Mouse (Mus musculus) CD4-positive helper T cell, adult 2 months (primary cell): ENCODE measurements around the gene Ifi35.
"Not testable (repeated sequence)": the region's sequence is repeated elsewhere in the genome, so short reads cannot be mapped to it uniquely, and the experiment has no call there.

Source experiments
- DNase-seq: peaks from one replicate; pipeline ENCODE4 v3.0.0-alpha.2; 2012; ENCODE audit warnings: low read depth, missing footprints, low spot score

Gene Ifi35

GRCm38 (mm10) chr11:101448274-101448746, at the start of gene Ifi35:
Gene Ifi35 (plus strand): TSS chr11:101448407.
- DNase-seq = peak; percentile 91

DNA sequence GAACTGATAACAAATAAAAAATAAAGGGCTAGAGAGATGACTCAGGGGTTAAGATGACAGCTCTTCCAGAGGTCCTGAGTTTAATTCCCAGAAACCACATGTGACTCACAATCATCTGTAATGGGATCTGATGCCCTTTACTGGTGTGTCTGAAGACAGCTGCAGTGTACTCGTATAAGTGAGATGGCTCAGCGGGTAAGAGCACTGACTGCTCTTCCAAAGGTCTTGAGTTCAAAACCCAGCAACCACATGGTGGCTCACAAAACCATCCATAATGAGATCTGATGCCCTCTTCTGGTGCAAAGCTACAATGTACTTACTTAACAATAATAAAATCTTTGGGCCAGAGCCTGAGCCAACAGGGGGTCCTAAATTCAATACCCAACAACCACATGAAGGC, 32.9 kb upstream of the Ifi35 start:
- DNase-seq = no peak

DNA sequence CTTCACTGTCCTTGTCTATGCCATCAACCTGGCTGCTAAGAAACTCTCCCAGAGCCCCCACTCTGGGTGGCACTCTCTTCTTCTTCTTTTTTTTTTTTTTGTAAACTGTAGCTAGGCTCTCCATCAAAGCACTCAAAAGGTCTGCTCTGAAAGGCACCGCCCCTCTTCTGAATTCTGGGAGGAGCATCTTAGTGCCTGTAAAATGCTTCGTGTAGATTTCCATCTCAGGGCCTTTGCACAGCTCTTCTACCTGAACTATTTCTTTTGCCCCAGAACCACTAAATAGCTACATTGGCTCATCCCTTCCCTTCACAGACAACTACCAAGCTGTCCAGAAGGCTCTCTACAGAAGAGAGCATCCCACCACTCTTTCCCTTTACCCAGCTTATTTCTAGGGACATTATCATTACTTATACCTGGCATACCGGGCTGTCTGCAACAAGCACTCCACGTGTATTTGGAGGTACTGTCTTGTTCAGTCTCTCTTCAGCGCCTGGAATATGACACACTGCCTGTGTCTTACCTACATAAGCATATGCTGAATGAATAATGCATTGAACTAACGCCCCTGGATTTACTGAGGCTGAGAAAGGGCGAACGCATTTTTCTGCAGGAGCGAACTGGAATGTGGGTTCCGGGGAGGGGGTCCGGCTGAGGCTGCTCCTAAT, 31.6 kb upstream of the Ifi35 start:
- DNase-seq = peak; percentile 55

DNA sequence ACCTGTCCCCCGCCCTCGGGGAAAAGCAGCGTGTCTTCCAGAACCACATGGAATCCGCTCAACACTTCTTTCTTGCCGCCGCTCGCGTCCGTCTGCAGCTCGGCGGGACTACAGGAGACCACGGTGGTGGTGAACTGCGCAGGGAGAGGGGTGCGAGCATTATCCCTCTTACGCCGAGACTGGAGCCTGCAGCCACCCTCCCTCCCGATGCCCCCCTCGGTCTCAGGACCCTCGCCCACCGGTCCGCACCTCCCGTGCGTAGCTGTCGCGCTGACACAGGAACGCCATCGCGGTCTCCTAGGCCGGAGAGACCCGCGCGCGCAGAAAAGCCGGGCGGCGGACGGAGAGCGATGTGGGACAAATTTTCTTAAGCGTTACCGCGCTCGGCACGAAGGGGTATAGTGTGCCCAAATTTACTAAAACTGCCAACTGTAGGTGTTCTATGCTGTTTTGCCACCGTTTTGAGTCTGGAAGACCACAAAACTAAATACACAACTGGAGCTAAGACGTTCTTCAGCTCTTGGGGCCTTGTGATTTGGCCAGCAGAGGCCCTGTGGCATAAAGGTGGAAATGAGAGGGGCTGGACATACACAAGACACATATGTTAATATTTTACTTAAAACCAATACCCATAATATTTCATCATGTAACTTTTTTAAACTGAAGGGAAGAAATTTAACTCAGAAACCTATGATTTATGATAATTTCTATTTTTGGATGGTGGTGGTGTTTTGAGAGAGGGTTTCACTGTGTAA, 30.9 kb upstream of the Ifi35 start, which contains the start of gene Aarsd1:
Aarsd1 (minus strand) TSS at position 515 of the 755 bp plus-strand sequence.
- DNase-seq = peak; percentile 89

- no peak for DNase-seq
Measured at GRCm38 (mm10) chr11:101418991-101419390, 29.2 kb upstream of the Ifi35 start.

- no peak for DNase-seq
Measured at GRCm38 (mm10) chr11:101419610-101420009, 28.6 kb upstream of the Ifi35 start.

DNA sequence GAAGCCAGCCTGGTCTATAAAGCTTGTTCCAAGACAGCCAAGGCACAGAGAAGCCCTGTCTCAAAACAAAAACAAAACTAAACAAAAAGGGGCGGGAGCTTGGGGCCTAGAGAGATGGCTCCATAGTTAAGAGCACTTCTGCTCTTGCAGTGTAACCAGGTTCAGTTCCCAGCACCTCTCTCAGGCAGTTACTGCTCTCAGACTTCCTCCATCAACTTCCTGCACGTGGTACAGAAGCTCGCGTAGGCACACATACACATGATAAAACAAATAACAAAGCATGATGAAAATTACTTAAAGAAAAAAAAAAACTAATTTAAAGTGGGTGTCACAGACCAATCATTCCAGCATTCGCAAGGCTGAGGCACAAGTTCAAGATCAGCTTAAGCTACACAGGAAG, 28.1 kb upstream of the Ifi35 start:
- no peak for DNase-seq

- no peak for DNase-seq
Measured at GRCm38 (mm10) chr11:101424105-101424851, 23.9 kb upstream of the Ifi35 start, which contains the start of gene Gm27029. Gene Gm27029 (minus strand): TSS chr11:101424796.

- DNase-seq = peak; percentile 97
Measured at GRCm38 (mm10) chr11:101424925-101425813, 23.0 kb upstream of the Ifi35 start, which contains the start of the genes Rundc1 and Ptges3l. Gene Rundc1 (plus strand): TSS chr11:101425085. Gene Ptges3l (minus strand): TSS chr11:101425333.

- DNase-seq = no peak
Measured at GRCm38 (mm10) chr11:101426165-101426564, 22.0 kb upstream of the Ifi35 start.

GRCm38 (mm10) chr11:101431327-101431726, 16.9 kb upstream of the Ifi35 start:
- no peak for DNase-seq

DNA sequence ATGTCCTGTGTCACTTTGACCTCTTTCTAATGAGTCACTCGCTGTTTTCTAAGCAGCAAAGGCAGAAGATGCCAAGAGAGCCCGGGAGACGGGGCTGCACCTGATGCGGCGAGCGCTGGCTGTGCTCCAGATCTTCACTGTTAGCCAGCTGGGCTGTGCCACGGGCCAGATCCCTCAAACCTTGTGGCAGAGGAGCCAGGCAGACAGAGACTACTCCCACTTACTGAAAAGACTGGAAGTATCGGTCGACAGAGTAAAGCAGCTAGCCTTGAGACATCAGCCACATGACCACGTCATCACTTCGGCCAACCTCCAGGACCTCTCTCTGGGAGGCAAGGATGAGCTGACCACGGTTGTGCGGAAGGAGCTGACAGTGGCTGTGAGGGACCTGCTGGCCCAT, 14.8 kb upstream of the Ifi35 start:
- DNase-seq = no peak

GRCm38 (mm10) chr11:101435831-101436230, 12.4 kb upstream of the Ifi35 start:
- DNase-seq = no peak

GRCm38 (mm10) chr11:101436916-101437315, 11.3 kb upstream of the Ifi35 start:
- DNase-seq = no peak

GRCm38 (mm10) chr11:101438006-101438405, 10.2 kb upstream of the Ifi35 start:
- DNase-seq = not testable (repeated sequence)

DNA sequence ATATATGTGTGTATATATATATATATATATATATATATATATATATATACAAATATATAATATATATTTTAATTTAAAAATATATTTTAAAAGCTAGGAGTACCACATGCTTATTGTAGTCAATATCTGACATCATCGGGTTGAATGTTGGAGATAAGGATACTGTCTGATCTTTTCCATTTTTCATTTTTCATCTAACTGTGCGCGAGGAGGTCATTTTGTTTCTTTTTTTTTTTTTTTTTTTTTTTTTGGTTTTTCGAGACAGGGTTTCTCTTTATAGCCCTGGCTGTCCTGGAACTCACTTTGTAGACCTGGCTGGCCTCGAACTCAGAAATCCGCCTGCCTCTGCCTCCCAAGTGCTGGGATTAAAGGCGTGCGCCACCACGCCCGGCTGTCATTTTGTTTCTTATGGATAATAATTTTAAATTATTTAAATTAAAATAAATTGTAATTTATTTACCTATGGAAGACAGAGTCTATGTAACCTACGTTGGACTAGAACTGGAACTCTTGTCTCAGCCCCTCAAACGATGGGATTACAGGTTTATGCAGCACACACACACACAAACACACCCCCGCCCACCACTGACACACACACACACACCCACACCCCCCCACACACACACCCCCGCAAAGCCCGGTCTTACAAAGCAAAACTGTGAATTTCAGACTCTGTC, 6.6 kb upstream of the Ifi35 start:
- DNase-seq = not testable (repeated sequence)

DNA sequence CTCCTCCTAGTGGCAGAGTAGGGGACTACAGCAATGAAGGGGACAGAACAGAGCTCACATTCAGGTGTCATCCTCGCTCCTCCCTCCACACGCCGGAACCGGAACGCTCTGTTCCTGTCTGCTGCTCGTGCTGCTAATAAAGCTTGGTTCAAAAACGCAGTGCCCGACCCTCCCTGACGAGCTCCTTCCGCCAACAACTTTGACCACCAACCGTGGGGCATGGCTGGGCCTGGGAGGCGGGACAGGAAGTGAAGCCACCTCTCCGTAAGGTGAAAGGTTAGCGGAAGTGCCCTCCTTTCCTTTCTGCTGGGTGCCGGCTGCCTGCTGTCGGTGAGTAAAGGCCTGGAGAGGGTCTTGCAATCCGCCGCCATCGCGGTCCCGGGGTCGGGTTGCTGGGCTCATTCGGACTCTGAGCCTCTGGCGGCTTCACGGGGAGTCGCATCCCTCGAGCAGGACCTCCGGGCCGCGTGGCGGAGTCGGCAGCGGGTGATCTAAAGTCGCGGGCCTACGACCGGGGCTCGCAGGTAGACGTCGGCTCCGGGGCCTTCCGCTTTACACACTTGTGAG, 6.0 kb upstream of the Ifi35 start, which contains the start of gene Rpl27:
Rpl27 (plus strand) TSS at position 172 of the 567 bp plus-strand sequence.
- peak; percentile 100 for DNase-seq

GRCm38 (mm10) chr11:101442760-101443159, 5.4 kb upstream of the Ifi35 start:
- peak; percentile 56 for DNase-seq

DNA sequence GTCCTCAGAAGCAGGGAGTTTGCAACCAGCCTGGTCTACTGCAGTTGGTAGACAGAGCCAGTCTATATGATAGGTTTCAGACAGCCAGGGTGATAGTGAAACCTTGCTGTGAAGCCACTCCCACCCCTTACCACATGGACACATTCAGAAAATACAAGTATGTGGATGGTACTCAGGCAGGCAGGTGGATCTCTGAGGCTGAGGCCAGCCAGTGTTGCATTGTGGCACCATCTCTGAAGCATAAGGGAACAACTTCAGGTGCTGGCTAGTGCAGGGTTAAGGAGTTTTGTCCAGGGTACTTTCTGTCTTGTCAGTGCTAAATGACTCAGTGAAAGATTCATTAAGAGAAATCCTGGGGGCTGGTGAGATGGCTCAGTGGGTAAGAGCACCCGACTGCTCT, 1.9 kb upstream of the Ifi35 start:
- no peak for DNase-seq

- not testable (repeated sequence) for DNase-seq
Measured at GRCm38 (mm10) chr11:101446860-101447259, 1.3 kb upstream of the Ifi35 start.
